Mouse (Mus musculus) adrenal gland, adult (tissue): ENCODE data around the gene Tsc1.

Experiments used
- DNase-seq, 2 experiments: peaks; one replicate each; pipeline ENCODE4 v3.0.0; 2022 to 2023; ENCODE audit warnings: low spot score in 1 of 2; ENCODE audit not compliant: inconsistent age in 2 of 2

Gene Tsc1

DNA sequence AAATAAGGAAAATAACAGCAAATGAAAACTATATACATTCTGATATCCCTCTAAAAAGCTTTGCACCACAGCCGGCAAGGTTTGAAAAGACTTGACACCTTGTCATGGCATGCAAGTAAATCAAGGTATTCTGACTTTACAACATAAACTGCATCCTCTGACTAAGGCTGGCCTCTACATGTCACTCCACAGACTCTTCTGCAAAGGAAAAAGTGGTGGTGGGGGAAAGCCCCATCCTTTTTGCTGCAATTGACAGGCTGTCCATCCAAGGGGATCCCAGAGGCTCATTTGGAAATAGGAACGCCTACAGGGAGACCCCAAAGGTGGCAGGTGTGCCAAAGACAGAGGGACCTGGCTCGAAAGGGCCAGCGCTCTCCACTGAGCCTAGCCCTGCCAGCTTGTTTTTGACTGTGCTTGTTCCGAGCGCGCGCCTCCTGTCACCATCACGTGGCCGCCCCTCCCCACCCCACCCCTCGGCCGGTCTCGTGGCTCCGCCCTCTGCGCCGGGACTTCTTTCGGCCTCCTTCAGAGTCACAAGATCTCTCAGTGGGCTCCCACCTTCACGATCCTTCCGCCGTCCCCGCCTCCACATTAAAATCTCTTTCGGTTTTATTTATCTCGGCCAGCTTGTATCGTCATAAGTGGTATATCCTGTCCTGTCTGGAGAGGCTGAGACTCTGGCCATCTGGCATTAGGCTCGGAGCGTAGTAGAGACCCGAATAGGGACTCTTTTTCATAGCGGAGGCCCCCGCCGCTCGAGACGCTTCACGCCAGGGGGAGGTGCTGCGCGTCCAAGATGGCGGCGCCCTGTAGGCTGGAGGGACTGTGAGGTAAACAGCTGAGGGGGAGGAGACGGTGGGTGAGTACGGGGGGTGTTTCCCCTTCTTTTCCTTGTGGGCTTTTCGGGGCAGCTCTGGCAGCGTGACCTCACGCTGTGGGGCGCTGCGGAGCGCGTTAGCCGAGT is at the start of gene Tsc1:
Gene Tsc1, plus strand, starts transcription at position 768 of the 964 bp plus-strand sequence.
- DNase-seq: peak; percentile 95 to 98

DNA sequence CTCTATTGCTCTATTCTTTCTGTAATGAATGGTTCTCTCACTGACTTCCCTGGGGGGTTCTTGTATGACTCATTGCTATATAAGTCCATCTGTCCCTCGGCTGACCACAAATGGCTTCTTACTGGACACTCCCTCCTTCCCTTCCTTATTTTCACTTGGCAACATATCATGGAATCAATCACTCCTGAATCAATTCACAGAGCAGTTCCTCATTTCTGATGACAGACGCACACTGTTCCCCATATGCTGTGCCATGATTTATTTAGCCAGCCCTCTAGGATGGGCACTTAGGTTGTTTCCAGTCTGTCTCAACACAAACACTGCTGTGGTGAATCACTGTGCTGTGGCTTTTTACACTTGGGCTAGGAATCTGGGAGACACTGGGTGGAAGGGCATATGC is 49.5 kb upstream of the Tsc1 start:
- DNase-seq: no peak

DNA sequence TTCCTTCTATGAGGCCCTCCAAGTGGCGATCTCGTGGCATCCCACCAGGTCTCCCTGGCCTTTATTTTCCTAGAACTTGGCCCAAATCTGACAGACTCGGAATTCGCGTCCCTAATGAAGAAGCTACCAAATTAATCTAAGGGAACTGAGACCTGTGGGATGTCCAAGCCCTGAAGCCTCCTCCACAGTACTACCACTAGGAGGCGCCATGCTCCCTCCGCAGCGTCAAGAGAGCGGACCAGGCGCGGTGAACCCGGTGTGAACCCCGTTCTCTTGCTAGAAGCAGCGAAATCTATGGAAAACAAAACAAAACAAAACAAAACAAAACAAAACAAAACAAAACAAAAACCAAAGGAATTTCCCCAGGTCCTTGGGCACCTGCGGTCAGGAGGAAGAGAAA is 48.2 kb upstream of the Tsc1 start:
- DNase-seq: peak; percentile 54 to 88

DNA sequence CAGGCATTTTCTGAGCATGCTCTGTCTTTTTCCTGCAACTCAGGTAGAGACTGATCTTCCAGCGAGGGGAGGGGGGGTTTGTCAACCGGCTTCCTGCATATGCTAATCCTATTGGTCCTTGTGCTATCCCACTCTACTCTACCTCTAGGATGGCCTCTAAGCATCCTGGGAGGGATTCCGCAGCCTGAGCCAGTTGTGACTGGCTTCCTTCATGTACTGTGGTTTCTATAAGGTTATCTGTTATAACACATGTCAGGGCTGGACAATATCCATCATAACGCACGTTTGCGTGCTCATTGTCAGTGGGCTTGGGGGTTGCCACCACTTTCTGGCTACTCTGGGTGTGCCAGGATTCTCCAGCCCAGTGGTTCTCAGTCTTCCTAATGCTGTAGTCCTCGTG is 45.0 kb upstream of the Tsc1 start:
- DNase-seq: no peak

DNA sequence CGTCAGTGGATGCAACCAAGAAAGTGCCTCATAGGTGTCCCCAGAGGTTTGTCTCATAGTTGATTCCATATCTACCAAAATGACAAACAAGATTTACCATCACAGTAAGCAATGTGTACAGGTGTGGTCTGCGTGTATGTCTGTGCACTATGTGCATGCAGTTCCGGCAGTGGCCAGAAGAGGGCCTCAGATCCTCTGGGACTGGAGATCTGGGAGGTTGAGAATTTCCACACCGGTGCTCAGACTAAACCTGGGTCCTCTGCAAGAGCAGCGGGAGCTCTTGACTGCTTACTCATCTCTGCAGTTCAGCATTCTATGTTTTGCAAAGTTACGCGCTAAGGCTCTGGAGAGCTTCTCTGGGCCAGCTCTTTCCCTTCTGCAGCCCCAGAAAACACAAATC is 44.0 kb upstream of the Tsc1 start:
- DNase-seq: no peak

DNA sequence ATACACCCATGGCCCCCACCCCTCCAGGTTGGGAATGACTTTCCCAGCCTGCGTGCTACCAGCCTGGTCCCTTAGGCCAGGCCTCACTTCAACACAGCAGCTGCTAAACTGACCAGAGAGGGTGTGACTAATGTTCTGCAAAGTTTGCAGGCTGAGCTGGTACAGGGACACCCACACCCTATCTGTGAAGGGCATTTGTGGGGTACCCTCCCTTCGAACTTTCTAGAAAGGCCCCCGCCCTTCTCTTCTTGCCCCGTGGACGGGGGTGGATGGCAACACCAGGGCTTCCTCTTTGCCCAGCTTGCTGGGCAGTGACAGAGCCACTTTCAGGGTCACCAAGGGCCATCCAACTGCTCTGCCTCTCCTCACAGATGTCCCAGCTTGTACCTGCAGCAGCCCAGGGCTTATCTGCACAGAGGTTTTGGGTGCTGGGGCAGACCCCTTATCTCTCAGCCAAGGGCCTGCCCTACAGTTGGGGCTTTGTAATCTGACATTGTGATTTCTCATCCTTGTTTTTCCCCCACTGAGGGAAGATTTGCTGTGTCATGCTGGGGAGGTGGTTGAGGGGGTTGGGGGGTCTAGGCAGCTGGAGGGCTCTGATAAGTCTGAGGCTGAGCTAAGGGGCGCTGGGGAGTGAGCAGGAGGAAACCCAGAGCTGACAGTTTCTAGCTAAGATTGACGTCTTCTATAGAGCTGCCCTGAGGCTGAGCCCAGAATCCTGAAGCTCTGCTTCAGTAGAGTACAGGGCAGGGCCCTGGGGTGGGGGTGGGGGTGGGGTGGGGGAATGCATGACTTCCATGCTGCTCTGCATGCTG is 43.1 kb upstream of the Tsc1 start:
- DNase-seq: no peak

DNA sequence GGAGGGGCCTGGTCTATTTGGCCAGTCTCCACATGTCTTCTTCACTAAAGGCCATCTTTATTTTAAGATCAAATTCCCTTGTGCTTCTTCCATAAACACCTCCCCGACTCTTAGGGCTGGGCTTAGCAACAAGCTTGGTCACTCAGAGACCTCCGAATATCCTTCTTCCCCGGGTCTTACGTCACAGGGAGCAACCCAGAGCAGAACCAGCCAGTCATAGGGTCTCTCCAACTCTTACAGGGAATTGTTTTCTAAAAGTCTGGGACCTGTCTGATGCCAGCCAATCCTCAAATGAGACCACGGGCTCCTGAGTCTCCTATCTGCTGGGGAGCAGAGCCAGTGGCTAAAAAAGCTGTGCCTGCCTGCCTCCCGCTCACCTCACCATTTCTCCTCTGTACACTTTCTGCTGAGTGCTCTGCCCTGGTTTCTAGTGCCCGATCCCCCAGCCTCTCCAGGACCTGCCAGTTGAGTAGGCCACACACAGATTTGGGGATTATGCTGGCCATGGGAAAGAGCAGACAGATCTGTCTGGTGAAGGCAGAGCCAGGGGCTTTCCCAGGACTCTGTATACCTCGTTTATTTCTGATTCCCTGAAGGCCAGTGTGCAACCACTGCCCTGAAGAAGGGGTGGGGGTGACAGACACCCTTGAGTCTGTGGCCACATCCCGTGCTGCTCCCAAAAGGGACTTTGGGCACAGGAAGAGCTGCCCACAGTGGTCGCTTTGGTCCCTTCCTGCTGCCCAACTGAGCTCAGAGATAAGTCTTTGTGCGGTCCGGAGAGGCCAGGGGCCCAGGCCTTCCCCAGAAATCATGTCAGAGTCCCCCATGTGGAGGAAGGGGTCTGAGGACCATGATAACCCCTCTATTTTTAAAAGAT is 42.1 kb upstream of the Tsc1 start:
- no peak for DNase-seq

DNA sequence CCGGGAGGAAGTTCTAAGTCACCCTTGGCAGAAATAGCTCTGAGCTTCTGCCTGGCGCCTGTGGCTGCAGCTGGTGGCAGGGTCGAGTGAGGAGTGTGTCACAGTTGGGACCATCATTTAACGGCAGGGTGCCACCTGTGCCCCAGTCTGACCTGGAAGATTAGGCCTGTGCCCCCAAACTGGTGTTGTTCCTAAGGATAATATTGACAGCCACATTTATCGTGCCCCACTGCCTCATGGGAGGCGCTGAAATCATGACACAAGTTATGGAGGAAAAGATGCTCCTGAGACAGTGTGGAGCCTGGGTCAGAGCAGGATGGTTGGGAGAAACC is 41.5 kb upstream of the Tsc1 start:
- DNase-seq: no peak

DNA sequence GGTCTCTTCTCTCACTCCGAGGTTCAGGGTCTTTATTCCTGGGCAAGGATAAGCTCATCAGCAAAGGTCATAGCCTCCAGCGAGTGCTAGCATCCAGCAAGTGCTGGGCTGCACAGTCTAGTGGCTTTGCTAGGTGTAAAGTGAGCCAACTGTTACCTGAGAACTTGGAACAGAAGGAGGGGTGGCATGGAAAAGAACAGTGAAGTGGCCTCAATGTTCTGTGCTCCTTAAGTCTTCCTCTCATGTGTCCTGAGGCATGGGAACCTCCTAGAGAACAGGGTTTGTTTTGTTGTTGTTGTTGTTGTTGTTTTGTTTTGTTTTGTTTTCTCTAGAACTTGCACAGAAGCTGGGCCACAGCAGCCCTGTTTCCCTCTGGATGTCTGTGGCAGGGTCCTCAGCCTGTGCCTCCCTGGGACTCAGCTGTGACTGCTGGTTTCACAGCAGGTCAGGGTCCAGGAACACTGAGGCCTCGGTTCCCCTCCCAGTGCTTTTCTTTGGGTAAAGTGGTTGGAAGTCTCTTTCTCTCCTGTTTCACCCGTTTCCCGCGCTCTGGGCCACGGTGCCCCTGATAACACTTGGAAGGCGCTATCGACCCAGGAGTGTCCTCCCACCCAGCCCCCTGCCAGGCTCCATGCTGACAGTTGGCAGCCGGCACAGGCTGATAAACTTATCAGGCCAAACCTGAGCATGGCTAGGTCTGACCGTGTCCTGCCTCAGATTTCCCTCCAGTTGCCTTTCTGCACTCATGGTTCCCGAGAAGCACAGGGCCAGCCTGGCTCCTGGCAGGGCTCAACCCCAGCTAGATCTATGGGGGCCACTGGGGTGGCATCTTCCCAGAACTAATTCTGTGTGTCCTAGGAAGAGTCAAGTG is 39.1 kb upstream of the Tsc1 start:
- DNase-seq: no peak

DNA sequence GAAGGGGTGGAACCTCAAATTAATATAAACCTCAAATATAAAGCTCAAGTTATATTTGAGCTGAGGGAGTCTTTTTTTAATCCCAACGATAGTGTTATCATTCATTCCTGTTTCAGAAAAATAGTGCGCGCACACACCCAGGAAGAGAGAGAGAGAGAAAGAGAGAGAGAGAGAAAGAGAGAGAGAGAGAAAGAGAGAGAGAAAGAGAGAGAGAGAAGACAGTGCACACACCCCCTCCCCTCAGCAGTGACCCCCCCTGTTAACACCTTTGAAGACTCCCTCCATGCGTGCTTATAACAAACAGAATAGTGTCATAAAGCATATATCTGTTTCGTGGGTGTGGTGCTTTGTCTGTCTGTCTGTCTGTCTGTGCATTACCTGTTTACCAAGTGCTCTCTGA is 37.5 kb upstream of the Tsc1 start:
- no peak for DNase-seq

DNA sequence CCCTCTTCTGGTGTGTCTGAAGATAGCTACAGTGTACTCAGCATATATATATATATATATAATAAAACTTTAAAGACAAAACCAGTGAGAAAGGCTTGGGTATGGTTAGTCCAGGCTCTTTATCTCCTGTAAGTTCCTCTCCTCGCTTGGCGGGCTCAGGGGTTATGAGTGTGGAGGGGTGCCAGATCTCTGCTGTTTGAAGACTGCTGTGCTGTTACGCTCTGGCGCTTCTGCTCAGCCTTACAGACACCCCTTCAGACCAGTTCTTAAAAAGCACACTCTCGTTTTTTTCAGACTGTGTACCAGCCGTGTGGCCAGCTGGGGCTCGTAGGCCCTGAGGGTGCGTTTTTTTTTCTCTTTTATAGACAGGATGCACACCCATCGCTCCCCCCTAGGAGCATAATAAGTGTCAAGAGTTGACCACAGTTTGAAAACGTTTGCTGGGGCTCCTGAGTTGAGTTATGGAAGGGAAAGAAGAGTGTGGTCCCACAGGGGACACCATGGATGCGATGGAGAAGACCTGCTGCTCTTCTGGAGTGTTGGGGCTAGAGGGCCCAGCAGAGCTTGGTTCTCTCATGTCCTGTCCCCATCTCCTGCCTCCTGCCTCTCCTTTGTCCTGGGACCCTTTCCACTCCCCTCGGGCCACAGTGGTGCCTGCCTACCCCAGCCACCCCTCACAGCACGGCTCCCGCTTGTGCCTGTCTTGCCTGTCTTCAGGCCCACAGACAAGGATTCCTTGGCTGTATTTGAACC is 35.1 kb upstream of the Tsc1 start:
- no peak for DNase-seq

DNA sequence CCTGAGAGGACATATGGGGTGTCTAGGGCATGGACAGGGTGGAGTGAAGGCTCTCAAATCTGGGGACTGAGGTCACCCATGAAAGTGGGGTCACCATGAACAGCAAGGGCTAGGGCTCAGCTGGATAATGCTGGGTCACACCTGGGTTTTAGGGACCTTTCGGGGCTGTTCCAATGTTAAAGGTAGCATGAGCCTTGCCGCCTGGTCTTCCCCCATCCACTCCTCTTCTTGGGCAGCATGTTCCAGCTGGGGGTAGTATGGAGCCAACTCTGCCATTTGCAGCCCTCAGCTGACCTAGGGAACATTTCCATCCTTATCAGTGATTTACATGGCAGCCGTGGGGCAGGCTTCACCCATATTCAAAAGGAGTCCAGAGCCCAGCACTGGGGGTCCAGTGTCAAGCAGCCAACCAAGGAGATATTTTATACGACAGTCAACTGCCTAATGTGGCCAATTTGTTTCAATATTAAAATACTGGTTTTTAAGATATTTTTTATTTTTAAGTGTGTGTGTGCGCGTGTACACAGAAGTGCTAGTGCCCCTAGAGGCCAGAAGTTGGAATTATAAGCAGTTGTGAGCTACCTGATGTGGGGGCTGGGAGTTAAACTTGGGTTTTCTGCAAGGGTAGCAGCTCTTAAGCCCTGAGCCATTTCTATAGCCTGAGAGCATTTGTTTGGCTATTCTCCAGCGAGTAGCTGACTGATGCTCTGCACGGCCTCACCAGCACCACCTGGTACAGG is 34.3 kb upstream of the Tsc1 start:
- no peak for DNase-seq

DNA sequence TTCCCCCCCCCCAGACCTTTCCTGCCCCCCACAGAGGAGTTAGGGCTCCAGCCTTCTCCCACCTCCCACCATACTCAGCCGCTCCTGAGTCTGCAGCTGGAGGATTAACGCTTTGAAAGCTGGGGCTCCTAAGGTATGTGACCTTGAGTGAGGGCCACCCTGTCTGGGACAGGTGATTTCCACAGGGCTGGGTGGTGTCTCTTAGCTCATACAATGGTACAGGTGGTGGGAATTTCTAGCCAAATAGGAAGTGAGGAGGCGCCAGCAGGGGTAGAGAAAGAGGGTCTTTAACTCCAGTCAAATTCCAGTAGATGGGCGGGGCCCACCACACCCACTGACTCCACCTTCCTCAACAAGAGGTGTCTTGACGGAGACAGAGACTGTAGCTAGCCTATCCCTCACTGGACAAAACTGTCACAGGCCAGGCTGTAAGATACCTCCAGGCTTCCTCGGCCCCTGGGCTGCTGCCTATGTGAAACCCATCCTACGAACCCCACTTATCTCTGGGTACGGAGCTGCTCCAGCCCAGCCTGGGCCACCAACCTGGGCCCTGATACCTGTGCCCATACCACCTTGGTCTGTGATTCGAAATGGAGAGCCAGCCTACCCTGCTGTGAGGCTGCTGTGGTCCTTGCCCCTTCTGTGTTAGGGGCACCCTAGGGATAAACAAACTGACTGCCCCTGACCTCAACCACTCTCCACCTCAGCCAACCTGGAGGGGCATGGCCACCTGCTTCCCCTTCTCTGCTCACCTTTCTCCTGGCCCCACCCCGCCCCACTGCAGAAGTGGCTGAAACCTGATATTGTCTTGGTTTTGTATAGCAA is 33.5 kb upstream of the Tsc1 start:
- DNase-seq: no peak

DNA sequence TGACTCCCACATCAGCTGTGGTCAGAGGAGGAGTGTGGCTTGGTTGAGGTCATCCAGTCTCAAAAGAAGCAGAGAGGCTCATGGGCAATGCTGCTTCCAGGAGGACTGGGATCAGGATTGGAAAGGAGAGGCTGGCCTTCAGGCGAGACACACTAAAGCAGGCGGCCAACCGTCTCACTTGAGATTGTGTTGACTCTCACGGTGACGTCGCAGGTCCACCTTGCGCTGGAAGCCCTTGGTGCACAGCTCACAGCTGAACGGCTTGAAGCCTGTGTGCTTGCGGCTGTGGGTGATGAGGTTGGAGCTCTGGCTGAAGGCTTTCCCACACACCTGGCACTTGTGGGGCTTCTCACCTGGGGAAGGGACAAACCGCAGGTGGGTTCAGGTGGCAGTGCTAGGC is 31.2 kb upstream of the Tsc1 start:
- no peak for DNase-seq

DNA sequence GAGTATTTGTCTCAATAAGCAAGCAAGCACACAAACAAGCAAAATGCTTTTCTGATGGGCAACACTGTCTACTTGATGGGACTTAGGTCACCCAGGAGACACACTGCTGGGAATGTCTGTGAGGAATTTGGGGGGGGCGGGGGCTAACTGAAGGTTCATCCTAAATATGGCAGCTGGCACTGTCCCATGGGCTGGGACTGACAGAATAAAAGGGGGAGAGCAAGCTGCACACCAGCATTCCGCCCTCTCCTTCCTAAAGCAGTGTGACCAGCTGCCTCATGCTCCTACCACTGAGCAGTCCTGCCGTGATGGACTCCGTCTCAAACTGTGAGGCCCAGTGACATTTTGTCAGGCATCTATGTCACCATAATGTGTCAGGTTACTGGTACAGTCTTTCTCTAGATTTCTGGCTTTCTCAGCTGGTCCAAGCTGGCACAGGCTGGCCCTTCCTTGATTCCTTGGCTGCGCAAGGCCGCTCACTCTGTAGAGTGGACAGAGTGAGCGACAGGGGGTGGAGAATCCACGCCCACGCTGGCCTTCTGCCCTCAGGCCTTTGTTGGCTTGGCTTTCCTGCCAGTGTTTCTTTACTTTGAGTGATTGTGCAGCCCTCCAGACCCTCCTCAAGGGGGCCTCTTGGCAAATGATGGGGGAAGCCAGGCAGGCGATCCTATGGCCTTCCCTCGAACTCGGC is 30.2 kb upstream of the Tsc1 start:
- no peak for DNase-seq

DNA sequence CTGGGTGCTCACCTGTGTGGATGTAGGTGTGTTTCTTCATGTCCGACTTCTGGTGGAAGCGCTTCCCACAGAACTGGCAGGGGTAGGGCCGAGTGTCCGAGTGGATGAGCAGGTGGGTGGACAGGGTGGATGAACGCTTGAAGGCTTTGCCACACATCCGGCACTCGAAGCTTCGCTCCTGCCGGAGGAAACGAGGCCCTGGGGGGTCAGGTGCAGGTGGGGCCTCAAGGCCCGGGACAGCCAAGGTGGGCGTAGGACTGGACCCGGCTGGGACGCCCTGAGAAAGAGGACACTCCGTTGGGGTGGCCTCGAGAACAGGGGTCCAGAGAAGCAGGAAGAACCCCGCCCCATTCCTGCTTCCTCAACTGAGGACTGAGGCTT is 29.6 kb upstream of the Tsc1 start:
- no peak for DNase-seq

DNA sequence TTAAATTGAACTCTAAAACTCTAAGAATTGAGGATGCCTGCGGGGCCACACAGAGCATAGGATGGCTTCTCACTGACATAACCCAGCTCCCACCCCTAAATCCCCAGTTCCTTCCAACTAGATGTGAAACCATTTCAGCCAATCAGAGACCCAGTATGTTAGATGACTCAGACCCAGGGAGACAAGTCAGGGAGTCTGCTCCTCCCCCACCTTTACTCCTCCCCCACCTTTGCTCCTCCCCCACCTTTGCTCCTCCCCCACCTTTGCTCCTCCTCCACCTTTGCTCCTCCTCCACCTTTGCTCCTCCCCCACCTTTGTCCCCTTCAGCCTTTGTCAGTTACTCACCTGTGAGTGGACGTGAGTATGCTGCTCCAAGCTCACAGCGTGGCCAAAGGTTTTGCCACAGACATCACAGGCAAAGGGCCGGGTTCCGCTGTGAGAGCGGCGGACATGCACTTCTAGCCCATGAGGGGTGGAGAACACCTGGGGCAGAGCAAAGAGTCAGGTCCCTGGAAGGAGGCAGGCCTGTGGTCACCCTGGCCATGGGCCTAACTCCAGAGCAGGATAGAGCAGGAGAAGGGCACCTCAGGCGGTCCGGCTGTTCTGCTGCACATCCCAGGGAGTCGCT is 28.5 kb upstream of the Tsc1 start:
- no peak for DNase-seq
